Mouse (Mus musculus) brain, adult 2 months (tissue): ENCODE results near the gene Phka1.
"Not testable (repeated sequence)": the region's sequence is repeated elsewhere in the genome, so short reads cannot be mapped to it uniquely, and the experiment has no call there.

Experiments
- DNase-seq: peaks from one replicate; pipeline ENCODE4 v3.0.0; 2011; ENCODE audit warnings: low read depth, low spot score

The Phka1 gene

DNA sequence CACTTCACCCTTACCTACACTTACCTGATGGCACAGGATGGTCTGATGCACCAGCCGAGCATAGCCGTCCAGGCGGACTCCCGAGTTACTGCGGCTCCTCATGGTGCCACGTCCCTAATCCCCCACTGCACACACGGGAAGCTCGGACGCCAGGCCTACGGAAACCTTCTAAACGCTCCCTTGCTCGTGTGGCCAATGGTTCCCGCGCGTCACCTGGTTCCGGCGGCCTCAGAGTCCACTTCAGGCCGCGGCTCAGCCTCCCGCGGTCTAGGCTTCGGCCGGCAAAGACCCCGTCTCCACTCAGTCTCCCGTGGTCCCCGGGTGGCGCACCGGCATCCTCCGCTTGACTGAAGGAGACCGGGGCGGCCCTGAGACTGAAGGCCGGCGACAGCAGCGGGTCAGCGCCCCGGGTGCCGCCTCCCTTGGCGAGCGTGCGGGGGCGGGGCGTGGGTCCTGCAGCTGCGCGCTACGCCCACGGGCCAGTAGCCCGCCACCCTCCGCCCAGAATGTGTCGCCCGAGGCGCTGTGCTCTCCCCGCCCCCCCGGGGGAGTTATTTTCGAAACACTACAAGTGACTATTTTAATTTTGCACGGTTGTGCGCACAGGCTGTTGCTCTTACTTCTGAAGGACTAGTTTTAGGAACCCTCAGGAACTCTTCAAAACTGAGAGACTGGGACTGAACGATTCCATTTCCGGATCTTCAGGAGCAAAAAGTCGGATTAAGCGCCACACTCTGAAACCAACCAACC lies at the start of gene Phka1:
TSS of gene Phka1 (minus strand) at position 424 of the 750 bp plus-strand sequence.
- peak; percentile 71 for DNase-seq

DNA sequence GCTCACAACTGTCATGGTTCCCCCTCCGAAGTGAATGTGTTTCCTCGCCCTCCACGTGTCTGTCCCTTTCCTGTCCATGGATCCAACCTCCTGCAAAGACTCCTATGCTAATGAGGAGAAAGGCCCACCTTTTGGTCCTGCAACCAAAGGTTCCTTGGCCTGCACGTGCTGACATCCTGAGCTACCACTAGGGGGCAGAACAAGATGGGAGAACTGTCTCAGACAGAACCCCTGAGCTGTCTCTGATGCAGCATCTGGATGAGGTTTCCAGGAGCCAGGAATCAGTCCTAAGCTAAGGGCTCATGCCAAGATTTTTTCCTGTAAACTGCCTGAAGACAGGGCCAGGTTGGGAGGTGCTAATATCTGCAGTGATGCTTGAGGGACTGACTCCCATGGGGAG lies 45.2 kb upstream of the Phka1 start:
- DNase-seq, result peak; percentile 28

DNA sequence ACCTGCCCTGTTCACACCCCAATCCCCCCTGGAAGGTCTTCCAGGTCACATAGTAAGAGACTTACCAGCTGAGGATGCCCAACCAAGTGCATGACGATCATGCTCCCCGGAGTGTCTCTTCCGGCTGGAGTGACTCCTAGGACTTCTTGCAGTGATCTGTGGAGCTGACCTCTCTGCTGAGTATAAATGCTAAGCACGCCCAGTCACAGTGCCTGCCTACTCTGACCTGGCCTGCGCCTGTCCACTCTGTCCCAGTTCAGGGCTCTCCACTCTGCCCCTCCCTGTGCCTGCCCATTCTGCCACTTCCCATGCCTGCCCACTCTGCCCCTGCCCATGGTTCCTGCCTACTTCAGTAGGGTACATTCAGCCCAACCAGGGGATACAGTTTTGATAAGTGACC lies 42.8 kb upstream of the Phka1 start, which contains the start of gene Gm3880:
TSS of gene Gm3880 (minus strand) at position 101 of the 400 bp plus-strand sequence.
- not testable (repeated sequence) for DNase-seq

DNA sequence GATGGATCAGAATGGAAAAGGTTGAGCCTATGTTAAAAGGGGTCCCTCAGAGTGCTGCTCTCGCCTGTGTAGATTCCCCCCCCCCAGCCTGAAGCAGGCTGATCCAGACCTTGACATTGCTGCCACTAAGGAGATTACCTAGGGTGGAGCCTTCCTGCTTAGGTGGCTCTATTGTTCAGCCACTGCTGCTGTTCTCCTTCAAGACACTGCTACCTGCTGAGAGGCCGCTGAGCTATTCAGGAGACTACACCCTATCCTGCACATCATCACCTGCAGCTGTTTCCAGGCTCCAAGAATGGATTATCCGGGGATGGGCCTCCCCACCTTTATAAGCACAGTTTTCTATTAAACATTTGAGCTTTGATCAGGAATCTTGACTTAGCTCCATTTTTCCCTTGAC lies 40.7 kb upstream of the Phka1 start:
- DNase-seq, result not testable (repeated sequence)

DNA sequence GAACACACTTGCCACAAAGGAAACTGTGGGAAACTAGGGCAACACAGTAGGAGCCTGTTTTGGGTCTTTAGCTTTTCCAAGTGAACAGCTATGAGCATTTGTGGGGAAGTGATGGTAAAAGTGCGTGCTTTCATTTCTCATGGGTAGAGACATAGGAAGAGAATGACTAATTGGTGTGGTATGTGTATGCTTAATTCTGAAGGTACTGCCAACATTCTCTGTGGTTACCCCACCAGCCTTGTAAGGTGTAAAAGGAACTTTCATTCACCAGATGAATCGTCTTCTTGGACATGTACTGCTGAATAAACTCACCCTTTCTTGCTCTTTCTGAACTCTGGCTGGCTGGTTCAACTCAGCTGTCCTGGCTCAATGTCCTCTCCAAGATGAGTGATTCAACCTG lies 22.6 kb upstream of the Phka1 start:
- no peak for DNase-seq

DNA sequence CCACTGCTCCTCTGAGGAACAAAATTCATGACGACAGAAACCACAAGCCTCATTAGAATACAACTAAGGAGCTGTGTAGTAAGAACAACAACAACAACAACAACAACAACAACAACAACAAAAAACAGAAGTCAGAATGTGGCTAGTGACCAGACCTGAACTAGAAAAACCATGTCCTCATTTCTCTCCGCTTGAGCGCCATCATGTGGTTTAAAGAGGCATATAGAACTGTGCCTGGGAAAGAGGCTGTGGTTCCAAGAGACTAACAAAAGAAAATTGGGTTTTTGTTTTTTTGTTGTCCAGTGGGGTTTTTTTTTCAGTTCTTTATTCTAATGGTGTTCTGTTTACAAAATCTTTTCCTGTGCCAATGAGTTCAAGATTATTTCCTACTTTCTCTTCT lies 16.7 kb upstream of the Phka1 start:
- DNase-seq, result peak; percentile 23

DNA sequence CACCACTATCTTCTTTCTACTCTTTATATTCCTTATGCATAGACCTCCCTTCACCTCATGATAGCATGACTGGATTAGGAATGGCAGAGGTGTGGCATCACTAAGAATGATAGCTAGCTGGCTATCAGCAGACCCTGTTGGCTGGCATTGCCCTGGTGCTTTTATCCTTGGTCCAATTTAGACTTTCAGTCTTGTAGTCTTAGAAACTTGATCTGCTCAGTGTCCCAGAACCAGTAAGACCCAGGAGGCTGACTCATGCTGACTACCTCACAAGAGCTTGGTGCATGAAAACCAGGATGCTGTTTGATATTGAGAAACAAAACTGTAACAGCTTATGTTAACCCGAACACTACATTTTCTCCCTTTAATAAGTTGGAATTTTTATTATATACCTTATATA lies 1.6 kb upstream of the Phka1 start:
- DNase-seq, result no peak

DNA sequence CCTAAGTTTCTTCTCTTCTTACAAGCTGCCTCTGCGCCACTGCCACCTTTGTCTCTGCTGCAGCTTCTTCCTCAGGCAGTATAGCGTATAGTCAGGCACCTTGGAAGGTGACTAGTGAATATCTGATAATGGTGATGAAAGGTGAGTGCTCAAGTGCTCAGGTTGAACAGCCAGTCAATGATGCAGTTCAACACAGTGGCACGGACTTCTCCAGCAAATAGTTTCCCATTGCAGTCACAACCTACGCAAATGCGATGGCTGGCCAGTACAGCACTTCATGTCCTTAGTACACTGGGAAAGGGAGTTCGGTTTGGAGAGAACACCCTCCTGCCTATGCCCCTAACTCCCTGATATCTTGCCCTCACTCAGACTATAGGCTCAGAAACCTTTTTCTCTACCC lies 1.1 kb upstream of the Phka1 start:
- no peak for DNase-seq

DNA sequence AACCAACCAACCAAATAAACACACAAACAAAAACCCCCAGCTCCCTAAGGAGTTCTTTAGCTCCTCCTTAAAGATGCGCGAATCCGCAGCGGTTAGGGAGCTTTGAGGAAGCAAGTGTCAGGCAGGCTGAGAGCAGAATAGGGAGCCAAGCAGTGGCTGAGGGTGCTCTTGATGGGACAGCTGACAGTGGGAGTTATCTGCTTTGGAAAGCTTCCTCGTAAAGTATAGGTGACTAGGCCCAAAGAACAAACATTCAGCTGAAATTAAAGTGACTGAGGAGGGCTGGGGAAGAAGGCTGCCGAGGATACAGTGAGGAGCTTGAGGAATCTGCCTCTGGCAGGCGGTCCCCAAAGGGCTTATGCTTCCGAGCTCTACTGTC lies 516 bp upstream of the Phka1 start:
- peak; percentile 22 for DNase-seq

DNA sequence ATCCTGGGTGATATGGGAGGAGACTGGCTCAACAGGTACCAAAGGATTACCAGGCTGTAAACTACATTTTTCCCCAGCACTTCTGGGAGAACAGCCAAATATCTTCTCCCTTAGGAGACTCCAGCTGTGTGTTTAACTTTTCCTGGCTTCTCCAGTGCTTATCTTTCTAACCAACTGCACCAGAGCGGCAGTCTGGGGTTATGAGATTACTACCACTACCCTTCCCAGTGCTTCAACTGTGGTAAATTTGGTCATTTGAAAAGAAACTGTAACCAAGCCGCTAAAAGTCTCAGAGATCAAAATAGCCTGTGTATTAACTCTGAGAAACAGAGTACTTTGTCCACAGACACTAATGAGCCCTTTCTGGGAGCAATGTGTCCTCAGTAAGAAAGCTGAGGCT lies 42.8 kb downstream of the Phka1 start:
- no peak for DNase-seq

DNA sequence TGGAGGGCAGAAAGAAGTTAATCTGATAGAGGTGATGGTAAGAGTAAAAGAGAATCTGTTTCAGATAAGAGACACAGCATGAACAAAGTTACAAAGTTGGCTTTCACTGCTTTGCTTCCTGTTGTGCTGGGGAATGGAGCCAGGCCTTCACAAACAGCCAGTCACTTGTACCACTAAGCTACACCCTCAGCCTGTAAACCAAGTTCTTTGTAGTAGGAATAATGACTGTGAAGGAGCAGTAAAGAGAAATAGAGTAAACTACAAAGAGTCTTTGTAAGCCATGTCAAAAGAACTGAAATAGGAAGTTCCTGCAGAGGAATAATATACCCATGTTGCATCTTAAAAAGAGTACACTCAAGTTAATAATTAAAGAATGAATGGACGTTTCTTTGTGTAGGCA lies 55.5 kb downstream of the Phka1 start:
- DNase-seq, result peak; percentile 5

DNA sequence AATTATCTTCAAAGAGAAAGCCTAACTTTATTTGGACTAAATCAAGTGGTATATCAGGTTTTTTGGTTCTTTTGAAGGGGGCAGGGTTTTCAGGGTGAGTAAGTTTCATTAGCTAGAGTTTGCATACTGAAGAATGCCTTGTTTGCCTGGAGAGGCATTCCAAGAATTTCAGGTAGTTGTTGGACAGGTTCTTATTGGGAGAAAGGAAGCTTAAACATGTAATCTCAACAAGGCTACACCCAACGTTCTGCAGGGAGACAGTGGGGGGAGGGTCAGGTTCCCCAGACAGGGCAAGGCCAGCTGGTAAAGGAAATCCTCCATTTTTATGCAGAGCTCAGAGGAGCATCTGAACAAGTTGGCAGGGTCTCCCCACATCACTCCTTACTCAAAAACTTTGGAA lies 72.9 kb downstream of the Phka1 start:
- DNase-seq, result no peak

DNA sequence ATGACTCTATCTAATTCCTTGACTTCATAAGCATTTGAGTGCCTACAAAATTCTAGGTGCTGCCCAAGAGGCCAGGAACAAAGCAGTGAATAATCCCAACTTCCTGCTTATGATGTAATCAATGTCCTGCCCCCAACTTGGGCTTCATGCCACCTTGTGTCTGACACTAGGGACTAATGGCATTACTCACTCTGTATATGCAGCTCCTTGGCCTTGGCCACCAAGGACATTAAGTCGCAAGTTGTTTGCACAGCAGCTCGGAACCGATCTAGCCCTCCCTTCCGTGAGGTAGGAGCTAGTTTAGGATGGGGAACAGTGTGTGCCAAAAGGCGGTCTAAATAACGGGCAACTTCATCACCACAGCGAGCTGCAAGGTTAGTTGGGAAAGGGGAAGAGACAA lies 87.1 kb downstream of the Phka1 start:
- no peak for DNase-seq

DNA sequence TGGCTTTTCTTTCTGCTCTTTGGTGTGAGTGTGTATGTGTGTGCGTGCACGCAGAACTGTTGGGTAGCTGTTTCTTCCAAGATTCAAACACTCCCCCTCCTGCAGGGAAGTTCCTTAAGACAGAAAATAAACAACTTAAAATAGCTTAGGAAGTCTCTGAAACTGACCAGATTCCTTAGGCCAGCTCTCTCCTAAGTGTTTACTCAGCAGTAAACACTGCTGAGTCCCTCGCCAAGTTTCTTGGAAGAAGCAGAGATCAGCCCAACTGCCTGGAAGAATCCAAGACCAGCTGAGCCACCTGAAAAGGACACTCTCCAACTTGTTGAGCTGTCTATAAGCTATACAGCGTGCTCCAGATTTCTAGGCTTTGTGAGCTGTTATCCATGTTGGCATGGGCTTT lies 134.8 kb downstream of the Phka1 start:
- no peak for DNase-seq

DNA sequence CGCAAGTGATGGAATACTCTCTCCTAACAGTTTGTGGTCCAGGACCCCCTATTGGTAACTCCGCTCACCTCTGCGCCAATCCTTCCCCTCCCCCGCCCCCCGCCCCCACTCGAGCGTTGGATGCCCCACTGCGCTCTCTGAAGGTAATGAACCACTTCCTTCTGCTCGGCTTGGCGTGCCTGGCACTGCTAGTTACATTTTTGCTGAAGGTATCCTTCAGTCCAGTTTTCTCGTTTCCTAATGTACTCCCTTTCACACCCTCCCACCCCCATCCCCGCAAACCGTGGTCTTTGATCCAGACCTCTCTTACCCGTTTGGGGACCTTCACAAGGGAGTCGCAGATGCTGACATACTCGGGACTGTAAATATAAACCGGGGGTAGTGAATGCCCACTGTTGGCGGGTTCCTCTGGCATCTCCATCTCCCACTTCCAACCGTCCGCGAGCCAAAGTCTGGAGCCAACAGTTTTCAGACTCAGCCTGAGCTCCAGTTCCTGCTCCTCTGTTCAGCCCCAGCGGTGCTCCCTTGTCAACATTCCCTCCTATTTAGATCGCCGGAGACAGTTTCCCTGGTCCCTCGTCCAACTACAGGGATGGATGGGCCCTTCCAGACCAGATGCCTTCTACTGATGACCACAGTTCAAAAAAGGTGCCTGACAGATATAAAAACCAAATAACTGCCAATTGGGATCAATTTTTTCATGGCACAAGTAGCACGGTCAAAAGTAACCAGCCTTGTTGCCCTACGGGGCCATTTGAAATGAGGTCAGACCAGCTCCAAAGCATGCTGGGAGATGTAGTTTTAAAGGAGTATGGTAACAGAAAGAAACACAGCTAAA lies 139.2 kb downstream of the Phka1 start, which contains the start of gene Hdac8:
TSS of gene Hdac8 (minus strand) at position 716 of the 838 bp plus-strand sequence.
- DNase-seq, result peak; percentile 81

DNA sequence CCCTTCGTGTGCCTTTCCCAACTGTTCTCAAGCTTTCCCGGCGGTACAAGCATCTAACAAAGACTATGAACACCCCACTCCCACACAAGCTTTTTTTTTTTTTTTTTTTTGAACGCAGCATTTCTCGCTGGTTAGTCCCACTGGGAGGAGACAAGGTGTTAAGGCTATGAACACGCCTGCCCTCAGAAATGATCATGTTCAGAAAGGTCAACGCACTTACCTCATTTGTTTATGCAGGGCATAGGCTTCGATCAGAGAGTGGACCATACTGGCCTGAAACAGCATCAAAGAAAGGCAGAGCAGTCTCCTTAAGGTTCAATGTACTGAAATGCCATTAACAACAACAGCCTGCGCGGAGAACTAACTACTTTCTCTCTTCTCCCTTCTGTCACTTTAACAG lies 139.9 kb downstream of the Phka1 start:
- no peak for DNase-seq

DNA sequence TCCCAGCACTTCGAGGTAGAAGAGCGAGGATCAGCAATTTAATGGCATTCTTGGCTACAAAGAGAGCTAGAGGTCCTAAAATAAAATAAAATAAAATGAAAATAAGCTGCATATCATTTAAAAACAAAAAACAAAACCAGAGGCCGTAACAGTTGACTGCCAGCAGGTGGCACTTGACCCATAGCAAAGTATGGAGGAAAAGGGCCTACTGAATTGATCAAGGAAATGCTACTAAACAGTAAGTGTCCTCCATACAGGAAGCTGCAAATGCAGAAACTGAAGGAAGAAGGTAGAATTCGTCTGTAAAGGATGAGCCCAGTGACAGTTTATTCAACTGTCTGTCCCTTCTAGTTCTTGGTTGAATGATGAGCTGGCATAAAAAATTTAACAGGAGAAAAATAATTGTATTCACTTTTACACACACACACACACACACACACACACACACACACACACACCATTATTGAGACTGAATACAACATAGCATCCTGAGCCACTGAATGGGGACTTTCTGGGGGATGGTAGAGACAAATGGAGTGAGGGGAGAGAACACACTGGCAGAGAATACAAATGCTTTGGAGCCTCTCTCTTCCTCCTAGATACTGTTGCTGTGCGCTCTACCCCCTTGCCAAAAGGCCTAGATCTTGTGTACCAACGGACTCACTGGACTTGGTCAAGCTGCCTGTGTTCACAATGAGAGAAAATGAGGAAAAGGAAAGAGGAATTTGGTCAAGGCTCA lies 149.9 kb downstream of the Phka1 start:
- peak; percentile 26 for DNase-seq

DNA sequence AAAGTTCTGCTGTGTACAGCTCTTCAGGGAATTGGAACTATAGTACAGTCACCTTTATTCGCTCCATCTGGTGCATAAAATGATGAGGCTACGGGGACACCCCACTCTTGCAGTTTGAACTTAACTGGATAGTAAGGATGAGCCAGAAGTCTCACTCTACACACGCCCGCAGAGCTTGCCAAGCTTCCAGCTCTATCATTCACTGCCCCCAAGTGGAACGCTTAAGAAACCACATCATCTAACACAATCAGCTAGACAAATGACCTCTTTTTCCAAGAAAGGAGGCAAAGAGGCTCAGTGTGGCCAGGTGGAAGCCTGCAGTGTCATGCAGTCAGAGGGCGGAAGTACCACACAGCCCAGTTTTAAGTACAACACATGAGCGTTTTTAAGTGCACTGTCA lies 158.5 kb downstream of the Phka1 start:
- DNase-seq, result peak; percentile 45

DNA sequence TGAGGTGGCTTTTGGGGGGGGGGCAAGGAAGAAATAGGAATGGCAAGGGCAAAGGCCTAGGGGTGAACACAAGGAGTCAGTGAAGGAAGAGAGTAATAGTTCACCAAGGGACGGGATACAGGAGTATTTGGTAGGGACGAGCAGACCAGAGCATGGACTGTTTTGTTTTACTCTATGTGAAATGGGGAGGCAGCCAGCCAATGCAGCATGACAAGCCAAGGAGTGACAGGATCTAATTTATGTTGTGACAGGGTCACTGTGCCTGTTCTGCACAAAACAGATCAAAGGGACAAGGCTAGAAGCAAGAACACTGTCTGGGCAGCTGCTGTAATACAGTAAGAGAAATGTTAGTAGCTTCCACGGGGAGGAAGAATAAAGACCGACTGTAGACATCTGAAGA lies 164.4 kb downstream of the Phka1 start:
- no peak for DNase-seq

DNA sequence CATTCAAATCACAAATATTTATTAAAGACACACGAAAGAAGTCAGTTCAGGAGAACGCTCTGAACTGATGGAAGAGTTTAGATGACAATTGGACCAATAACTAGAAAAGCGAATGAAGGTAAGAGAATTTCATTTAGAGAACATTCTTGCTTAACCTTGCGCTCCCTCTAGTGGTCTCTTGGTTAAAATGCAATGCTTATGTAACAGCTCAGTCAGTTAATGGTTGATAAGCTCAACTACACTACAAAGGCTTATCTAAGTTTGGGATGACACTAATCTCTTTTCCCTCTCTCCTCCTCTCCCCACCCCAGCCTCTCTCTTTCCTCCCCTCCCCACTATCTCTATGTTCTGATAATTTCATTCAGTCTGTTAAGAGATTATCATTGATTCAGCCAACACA lies 165.1 kb downstream of the Phka1 start:
- peak; percentile 81 for DNase-seq

DNA sequence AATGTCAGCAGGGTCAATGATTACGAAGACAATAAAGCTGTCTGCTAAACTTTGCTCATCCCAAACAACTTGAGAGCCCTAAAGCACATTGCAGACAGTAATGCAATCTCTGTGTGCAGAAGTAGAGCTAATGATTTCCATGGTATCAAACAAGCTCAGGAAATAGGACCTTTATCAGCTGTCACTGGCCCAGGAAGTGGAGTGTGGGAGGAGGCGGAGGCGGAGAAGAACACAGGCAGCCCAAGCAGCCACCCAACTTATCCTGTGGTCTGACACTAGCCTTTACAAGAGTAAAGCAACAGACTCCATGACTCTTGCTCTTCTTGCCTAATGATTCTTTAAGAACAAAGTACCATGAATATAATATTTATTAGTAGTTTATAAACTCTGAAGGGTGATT lies 165.6 kb downstream of the Phka1 start:
- DNase-seq, result no peak

DNA sequence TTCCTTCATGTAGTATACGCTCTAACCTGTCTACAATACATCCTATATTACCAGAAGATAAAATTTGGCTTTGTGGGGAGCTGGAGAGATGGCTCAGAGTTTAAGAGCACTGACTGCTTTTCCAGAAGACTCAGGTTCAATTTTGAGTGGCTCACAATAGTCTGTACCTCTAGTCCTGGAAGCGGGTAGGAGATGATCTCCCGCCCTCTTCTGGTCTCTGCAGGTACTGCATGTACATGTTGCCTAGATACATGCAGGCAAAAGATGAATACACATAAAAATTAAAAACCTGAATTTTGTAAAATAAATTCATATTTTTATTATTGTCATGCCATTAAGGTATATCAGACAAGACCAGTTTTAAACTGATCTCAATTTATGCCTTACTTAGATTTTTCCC lies 167.3 kb downstream of the Phka1 start:
- DNase-seq, result peak; percentile 82
